In the genomic region with DNA sequence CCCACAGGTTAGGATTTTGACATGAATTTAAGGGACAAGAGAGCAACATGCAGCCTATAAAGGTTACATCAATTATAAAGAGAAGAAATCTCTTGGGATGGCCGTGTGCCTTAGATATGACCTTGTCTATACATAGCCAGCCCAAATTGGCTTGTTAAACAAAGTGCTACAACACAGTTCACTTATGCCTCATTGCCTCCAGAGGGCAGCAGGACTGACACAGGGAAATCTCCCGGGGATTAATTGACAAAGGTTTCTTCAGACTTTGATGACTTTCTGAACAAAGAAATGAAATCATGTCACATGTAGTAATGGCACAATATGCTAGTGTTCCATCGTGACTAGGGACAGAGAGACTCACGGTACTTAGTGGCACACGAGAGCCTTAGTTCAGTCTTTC, we compare ENCODE assay signal across 19 mouse cellular contexts. TPM values are rescaled to one million over a fixed set of nuclear protein-coding genes. Genes with fewer than 3 reads are reported as not detected.
A peak's percentile ranks its signal among the peaks of the same experiment; 100 is the strongest.
DNase-seq lines count a peak whose midpoint lies in the region; ATAC-seq and TF ChIP-seq lines count a peak whose summit lies in the region.
"Had no signal": no experiment of that assay in that cellular context is flagged by ENCODE, and none has a peak within 500 bp of the region (broad histone marks: within the 10 kb centered on the region; RNA-seq: fewer than 3 reads in every experiment).

No protein-coding gene starts in this region.

- H3K27ac ChIP-seq in intestine, postnatal 0 days (ENCODE audit: low read depth, low read length), result no peak overlapping the region
- H3K27ac ChIP-seq in intestine, embryonic 16.5 days (ENCODE audit: low read length), result no peak overlapping the region
- H3K27ac ChIP-seq in midbrain, embryonic 14.5 days (replicated peaks; ENCODE audit: low read depth, low read length), result no peak overlapping the region
- H3K27ac ChIP-seq in midbrain, embryonic 15.5 days, result no peak overlapping the region
- no peak overlapping the region for H3K27ac ChIP-seq in stomach, postnatal 0 days (replicated peaks)
- H3K27ac ChIP-seq: embryonic facial prominence, embryonic 12.5 days; limb, embryonic 13.5 days; liver, embryonic 14.5 days; neural tube, embryonic 12.5 days had no signal

- H3K9me3 ChIP-seq in intestine, postnatal 0 days (ENCODE audit: control insufficient read depth), result 0 out of 2 replicates have a peak, but pooled peaks cover 2% of the 10 kb centered on the region
- no peaks in the 10 kb centered on the region for H3K9me3 ChIP-seq in intestine, embryonic 16.5 days (ENCODE audit: control insufficient read depth, low read length)
- H3K9me3 ChIP-seq in midbrain, embryonic 14.5 days (ENCODE audit: control insufficient read depth, low read length), result no peaks in the 10 kb centered on the region
- H3K9me3 ChIP-seq in midbrain, embryonic 15.5 days, result no peaks in the 10 kb centered on the region
- H3K9me3 ChIP-seq in stomach, postnatal 0 days (ENCODE audit: control insufficient read depth, low read length), result no peaks in the 10 kb centered on the region
- H3K9me3 ChIP-seq: embryonic facial prominence, embryonic 12.5 days; limb, embryonic 13.5 days; neural tube, embryonic 12.5 days had no signal

- TF ChIP-seq CTCF in intestine, postnatal 0 days (IDR thresholded peaks at IDR 0.05; ENCODE audit: low read depth), result peak; percentile 42
- TF ChIP-seq CTCF in stomach, postnatal 0 days (IDR thresholded peaks at IDR 0.05; ENCODE audit: low read depth), result peak; percentile 37

- no peaks in the 10 kb centered on the region for H3K4me1 ChIP-seq in intestine, postnatal 0 days (replicated peaks; ENCODE audit: control insufficient read depth, insufficient read depth, low read length)
- no peaks in the 10 kb centered on the region for H3K4me1 ChIP-seq in intestine, embryonic 16.5 days (ENCODE audit: control insufficient read depth, insufficient read depth, low read length)
- peaks cover 26% of the 10 kb centered on the region for H3K4me1 ChIP-seq in midbrain, embryonic 14.5 days (ENCODE audit: control insufficient read depth, insufficient read depth, low read length)
- H3K4me1 ChIP-seq in midbrain, embryonic 15.5 days, result peaks cover 25% of the 10 kb centered on the region
- H3K4me1 ChIP-seq in stomach, postnatal 0 days (replicated peaks; ENCODE audit: control insufficient read depth, insufficient read depth), result no peaks in the 10 kb centered on the region
- H3K4me1 ChIP-seq: limb, embryonic 13.5 days had no signal

- H3K36me3 ChIP-seq in intestine, postnatal 0 days (ENCODE audit: control insufficient read depth, insufficient read depth), result no peaks in the 10 kb centered on the region
- H3K36me3 ChIP-seq in intestine, embryonic 16.5 days (ENCODE audit: control insufficient read depth, insufficient read depth, low read length), result no peaks in the 10 kb centered on the region
- H3K36me3 ChIP-seq in midbrain, embryonic 14.5 days (ENCODE audit: control insufficient read depth, insufficient read depth, low read length), result no peaks in the 10 kb centered on the region
- no peaks in the 10 kb centered on the region for H3K36me3 ChIP-seq in midbrain, embryonic 15.5 days (replicated peaks)
- no peaks in the 10 kb centered on the region for H3K36me3 ChIP-seq in stomach, postnatal 0 days (ENCODE audit: control insufficient read depth, insufficient read depth, low read length)
- H3K36me3 ChIP-seq: embryonic facial prominence, embryonic 12.5 days; limb, embryonic 13.5 days; neural tube, embryonic 12.5 days had no signal

- no peak overlapping the region for H3K4me2 ChIP-seq in intestine, postnatal 0 days (replicated peaks; ENCODE audit: low read depth)
- H3K4me2 ChIP-seq in intestine, embryonic 16.5 days (ENCODE audit: low read depth, low read length), result no peak overlapping the region
- H3K4me2 ChIP-seq in midbrain, embryonic 14.5 days (ENCODE audit: low read length), result no peak overlapping the region
- no peak overlapping the region for H3K4me2 ChIP-seq in midbrain, embryonic 15.5 days
- H3K4me2 ChIP-seq in stomach, postnatal 0 days (replicated peaks; ENCODE audit: low read depth), result no peak overlapping the region
- H3K4me2 ChIP-seq: embryonic facial prominence, embryonic 12.5 days; limb, embryonic 13.5 days; neural tube, embryonic 12.5 days had no signal

- H3K27me3 ChIP-seq in intestine, postnatal 0 days (replicated peaks; ENCODE audit: control insufficient read depth, insufficient read depth, low read length), result no peaks in the 10 kb centered on the region
- H3K27me3 ChIP-seq in intestine, embryonic 16.5 days (replicated peaks; ENCODE audit: control insufficient read depth, insufficient read depth, low read length), result no peaks in the 10 kb centered on the region
- H3K27me3 ChIP-seq in midbrain, embryonic 14.5 days (ENCODE audit: control insufficient read depth, insufficient read depth, low read length), result no peaks in the 10 kb centered on the region
- 0 out of 2 replicates have a peak, but pooled peaks cover 2% of the 10 kb centered on the region for H3K27me3 ChIP-seq in midbrain, embryonic 15.5 days (replicated peaks)
- H3K27me3 ChIP-seq in stomach, postnatal 0 days (ENCODE audit: control insufficient read depth, insufficient read depth, low read length), result no peaks in the 10 kb centered on the region

- ATAC-seq in intestine, postnatal 0 days, result no peak
- ATAC-seq in intestine, embryonic 16.5 days, result no peak
- no peak for ATAC-seq in midbrain, embryonic 14.5 days (ENCODE audit: low FRiP score, low TSS enrichment)
- no peak for ATAC-seq in midbrain, embryonic 15.5 days (replicated peaks)
- no peak for ATAC-seq in stomach, postnatal 0 days (ENCODE audit: low FRiP score, low TSS enrichment)
- ATAC-seq: forebrain, embryonic 16.5 days; inflammation-experienced regulatory T-cells, adult 6 months had no signal

- no peak overlapping the region for H3K4me3 ChIP-seq in intestine, postnatal 0 days (ENCODE audit: low read depth, low read length)
- no peak overlapping the region for H3K4me3 ChIP-seq in intestine, embryonic 16.5 days (ENCODE audit: low read length)
- no peak overlapping the region for H3K4me3 ChIP-seq in midbrain, embryonic 14.5 days (replicated peaks; ENCODE audit: low read depth, low read length)
- no peak overlapping the region for H3K4me3 ChIP-seq in midbrain, embryonic 15.5 days
- H3K4me3 ChIP-seq in stomach, postnatal 0 days (ENCODE audit: low read depth, low read length), result no peak overlapping the region
- H3K4me3 ChIP-seq: embryonic facial prominence, embryonic 12.5 days; limb, embryonic 13.5 days; neural tube, embryonic 12.5 days had no signal

- TF ChIP-seq EP300 in stomach, postnatal 0 days (optimal IDR thresholded peaks at IDR 0.05), result no peak

- DNase-seq in embryo, embryonic 11 days, result peak; percentile 8
- DNase-seq in embryo, embryonic 10 days (ENCODE audit: low spot score), result no peak
- DNase-seq in midbrain, embryonic 14.5 days, result peak; percentile 29
- no peak for DNase-seq in stomach, postnatal 0 days (ENCODE audit: low spot score)
- DNase-seq in urinary bladder, adult 2 months (ENCODE audit: low spot score), result no peak
- DNase-seq: cerebellum, adult 2 months; cerebellum, postnatal 36 days; kidney, postnatal 4 days; lung, postnatal 10 days; thymus, adult 18-20 months had no signal

- WGBS in intestine, postnatal 0 days, result 69% methylated on average over 5 of the region's 5 CpGs
- 69% methylated on average over 5 of the region's 5 CpGs for WGBS in intestine, embryonic 16.5 days
- 63% methylated on average over 5 of the region's 5 CpGs for WGBS in midbrain, embryonic 14.5 days
- 63% methylated on average over 5 of the region's 5 CpGs for WGBS in midbrain, embryonic 15.5 days
- WGBS in stomach, postnatal 0 days, result 66% methylated on average over 5 of the region's 5 CpGs

- no peak overlapping the region for H3K9ac ChIP-seq in intestine, postnatal 0 days (ENCODE audit: low read depth, low read length)
- H3K9ac ChIP-seq in intestine, embryonic 16.5 days (ENCODE audit: low read depth, low read length), result no peak overlapping the region
- no peak overlapping the region for H3K9ac ChIP-seq in midbrain, embryonic 14.5 days (replicated peaks; ENCODE audit: low read length)
- no peak overlapping the region for H3K9ac ChIP-seq in midbrain, embryonic 15.5 days
- no peak overlapping the region for H3K9ac ChIP-seq in stomach, postnatal 0 days (ENCODE audit: low read length)
- H3K9ac ChIP-seq: embryonic facial prominence, embryonic 12.5 days; limb, embryonic 13.5 days; liver, embryonic 14.5 days; neural tube, embryonic 12.5 days had no signal

RNA-seq across cellular contexts. Expression of gene Cacna1e, which starts 5.9 kb away (rescaled TPM):
- 0.74 and 1.2 TPM in 2 replicates for polyA plus RNA-seq in intestine, postnatal 0 days (2015; fragmentation: Nextera tagmentation; extraction: Ambion mirVana)
- 0.70 and 1.3 TPM in 2 replicates for polyA plus RNA-seq in intestine, embryonic 16.5 days (2015; fragmentation: Nextera tagmentation; extraction: Ambion mirVana)
- 16.8 and 19.2 TPM in 2 replicates for polyA plus RNA-seq in midbrain, embryonic 14.5 days (2014; fragmentation: Nextera tagmentation; extraction: Ambion mirVana)
- 18.2 and 19.3 TPM in 2 replicates for polyA plus RNA-seq in midbrain, embryonic 15.5 days (2015; fragmentation: Nextera tagmentation; extraction: Ambion mirVana)
- 0.39 and 0.51 TPM in 2 replicates for polyA plus RNA-seq in stomach, postnatal 0 days (2015; fragmentation: Nextera tagmentation; extraction: Ambion mirVana)
- 0.11 and 0.22 TPM in 2 replicates for polyA plus RNA-seq in urinary bladder, adult 2 months (2012; rRNA removed)

Comparison
In these comparisons a context has a peak if more than half of its experiments do, and no peak if none do; other contexts are left out.
1. DNase-seq: peak in embryo, embryonic 11 days (single experiment) and midbrain, embryonic 14.5 days (single experiment); none in embryo, embryonic 10 days (single experiment), stomach, postnatal 0 days (single experiment) and urinary bladder, adult 2 months (single experiment).